Mouse (Mus musculus) MEL-GATA-1-ER (cell line): ENCODE measurements around the gene Fsip2.

Source experiments
- DNase-seq: peaks from one replicate; pipeline ENCODE4 v3.0.0-alpha.2; 2012; ENCODE audit warnings: low read depth; ENCODE audit errors: extremely low read depth

The Fsip2 gene

DNA sequence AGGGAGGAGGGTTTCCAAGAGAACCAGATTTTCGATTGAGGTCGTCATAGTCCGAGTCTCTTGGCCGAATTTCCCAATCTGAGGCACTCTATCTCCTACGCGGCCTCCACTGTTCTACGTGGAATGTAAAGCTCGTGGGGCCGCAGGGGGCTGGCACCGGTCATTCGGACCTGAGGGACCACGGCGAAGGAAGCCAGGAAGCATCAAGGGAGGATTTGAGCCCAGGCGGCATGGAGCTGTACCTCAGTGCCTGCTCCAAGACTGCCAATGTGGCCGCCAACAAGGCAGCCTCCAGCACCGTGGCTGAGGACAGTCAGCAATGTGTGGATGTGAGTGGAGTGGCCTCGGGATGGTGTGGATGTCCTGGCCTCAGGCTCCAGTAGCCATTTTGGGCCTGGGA is at the start of gene Fsip2:
TSS of gene Fsip2 (plus strand) at position 163 of the 400 bp plus-strand sequence.
- no peak for DNase-seq

DNA sequence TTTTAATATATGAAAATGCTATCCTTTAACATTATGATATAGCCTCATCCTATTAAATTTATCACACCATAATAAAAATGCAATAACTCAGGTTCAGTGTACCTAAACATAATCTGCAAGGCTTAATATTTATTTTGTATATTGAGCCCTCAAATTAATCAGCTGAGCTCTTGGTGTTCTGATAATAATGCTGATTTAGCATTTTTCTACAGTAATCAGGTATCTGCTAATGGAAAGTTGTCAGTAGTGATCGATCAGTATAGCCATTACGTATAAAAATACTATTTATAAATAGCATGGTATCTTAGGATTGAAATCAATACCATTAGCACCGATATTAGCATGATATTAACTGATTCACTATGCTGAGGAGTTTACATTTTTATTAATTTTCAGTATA is 20.0 kb downstream of the Fsip2 start:
- DNase-seq, result no peak

DNA sequence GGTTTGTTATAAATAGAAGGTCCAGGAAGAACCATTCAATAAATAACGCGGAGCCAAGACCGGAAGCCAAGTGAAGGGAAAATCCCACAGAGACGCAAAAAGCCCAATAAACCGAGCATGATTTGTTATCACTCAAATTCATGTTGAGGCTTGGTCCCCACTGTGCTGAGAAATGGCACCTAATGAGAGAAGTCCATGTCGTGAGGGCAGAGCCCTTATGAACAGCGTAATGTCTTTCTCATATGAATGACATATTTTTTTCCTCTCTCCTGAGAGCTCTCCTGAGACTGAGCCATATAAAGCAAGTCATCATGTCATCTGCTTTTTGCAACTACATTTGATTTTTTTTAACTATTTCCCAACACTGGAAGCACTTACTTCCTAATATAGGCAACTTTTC is 82.4 kb downstream of the Fsip2 start:
- DNase-seq, result no peak

DNA sequence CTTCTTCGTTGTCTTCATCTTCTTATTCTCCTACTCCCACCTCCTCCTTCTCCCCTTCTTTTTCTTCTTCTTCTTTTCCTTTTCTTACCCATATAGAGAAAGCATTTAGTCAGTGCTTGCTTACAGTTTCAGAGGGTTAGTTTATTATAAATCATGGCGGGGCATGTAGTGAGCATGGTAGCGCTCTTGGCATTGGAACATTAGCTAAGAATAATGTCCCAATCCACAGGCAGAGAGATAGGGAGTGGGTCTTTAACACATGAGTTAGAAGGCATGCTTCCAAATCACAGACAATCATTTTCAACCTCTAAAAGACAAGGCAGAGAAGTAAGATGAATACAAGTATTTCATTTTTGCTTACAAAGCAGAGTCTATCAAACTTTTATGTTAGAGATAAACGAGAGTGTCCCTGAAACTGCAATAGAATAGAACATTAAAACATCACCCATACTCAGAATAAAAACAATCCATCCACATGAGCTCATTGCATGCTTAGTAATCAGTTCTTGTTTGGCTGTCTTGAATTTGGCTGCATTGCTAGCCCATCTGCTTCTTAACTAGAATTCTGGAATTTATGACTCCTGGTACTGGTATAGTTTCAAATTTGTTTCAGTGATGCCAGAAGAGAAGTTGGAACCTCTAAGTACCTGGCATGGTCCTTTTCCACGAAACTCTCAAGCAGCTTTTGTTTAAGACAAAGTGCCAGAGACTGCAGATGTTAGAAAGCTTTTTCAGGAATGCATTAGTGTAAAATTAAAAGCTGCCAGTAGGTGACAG is 109.7 kb downstream of the Fsip2 start:
- DNase-seq, result no peak
